In the genomic region with DNA sequence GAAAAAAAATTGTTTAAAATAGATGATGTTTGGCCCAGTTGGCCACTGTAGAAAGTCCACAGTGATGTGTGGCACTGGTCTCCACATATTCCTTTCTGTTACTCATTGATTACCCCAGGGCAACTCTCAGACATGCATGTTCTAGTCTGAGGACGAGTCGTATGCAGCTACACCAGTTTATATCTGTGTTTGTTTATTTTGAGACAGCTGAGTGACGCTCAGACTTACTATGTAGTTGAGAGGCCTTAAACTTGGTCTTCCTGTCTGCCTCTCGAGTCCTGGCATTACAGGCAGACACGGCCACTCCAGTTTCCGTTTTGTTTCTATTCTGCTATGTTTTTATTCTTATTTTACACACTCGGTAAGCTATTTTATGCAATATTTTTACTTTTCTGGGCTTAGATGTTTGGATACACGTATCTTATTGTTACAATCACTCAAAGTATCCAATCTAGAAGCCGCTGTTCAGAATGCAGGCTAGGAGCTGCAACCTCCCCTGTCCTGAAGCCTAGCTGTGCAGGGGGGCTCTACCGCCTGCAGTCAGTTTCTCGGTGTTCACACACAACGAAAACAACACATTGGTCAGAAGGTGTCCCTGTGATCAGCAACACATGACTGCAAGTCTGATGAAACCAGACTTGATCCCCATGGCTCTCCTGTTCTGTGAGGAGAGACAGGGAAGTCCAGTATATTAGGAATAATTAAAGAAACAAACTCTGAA, we compare ENCODE assay signal across 12 mouse cellular contexts. TPM values are rescaled to one million over a fixed set of nuclear protein-coding genes. Genes with fewer than 3 reads are reported as not detected.
DNase-seq lines count a peak whose midpoint lies in the region; ATAC-seq and TF ChIP-seq lines count a peak whose summit lies in the region.
"Had no signal": no experiment of that assay in that cellular context is flagged by ENCODE, and none has a peak within 500 bp of the region (broad histone marks: within the 10 kb centered on the region; RNA-seq: fewer than 3 reads in every experiment).

No protein-coding gene starts in this region.

- no peak overlapping the region for H3K4me3 ChIP-seq in heart, embryonic 14.5 days (ENCODE audit: control insufficient read depth in 1 of 2, insufficient read depth in 1 of 2, low read depth in 1 of 2, low read length in 2 of 2)
- H3K4me3 ChIP-seq in lung, postnatal 0 days (ENCODE audit: low read depth, low read length), result 0 out of 2 replicates have a peak overlapping the region, but pooled peaks have one; percentile 6
- peak overlapping the region; percentile 55 for H3K4me3 ChIP-seq in bone marrow, adult 2 months (replicated peaks; ENCODE audit: control insufficient read depth, low read depth, low read length)
- peak overlapping the region; percentile 18 for H3K4me3 ChIP-seq in macrophage (ENCODE audit: inconsistent target)
- H3K4me3 ChIP-seq: embryonic facial prominence, embryonic 12.5 days; hindbrain, embryonic 10.5 days had no signal

- peak overlapping the region; percentile 47 for H3K9ac ChIP-seq in heart, embryonic 14.5 days (ENCODE audit: low read length)
- H3K9ac ChIP-seq in lung, postnatal 0 days (replicated peaks; ENCODE audit: low read depth), result no peak overlapping the region
- H3K9ac ChIP-seq: embryonic facial prominence, embryonic 12.5 days had no signal

- no peak for TF ChIP-seq CTCF in lung, postnatal 0 days (IDR thresholded peaks at IDR 0.05)
- no peak for TF ChIP-seq CTCF in bone marrow, adult 2 months (IDR thresholded peaks at IDR 0.05; ENCODE audit: control insufficient read depth, insufficient read depth, low read length)

- H3K27ac ChIP-seq in heart, embryonic 14.5 days (replicated peaks in 1 of 2; ENCODE audit: control insufficient read depth in 1 of 2, insufficient read depth in 1 of 2, low read depth in 2 of 2, low read length in 2 of 2), result peak overlapping the region in 1 of 2 experiments; percentile 22; a peak in 2 of 4 replicates
- H3K27ac ChIP-seq in lung, postnatal 0 days (ENCODE audit: low read length), result peak overlapping the region; percentile 54
- no peak overlapping the region; the same call in 1 of the 2 replicates for H3K27ac ChIP-seq in bone marrow, adult 2 months (ENCODE audit: control insufficient read depth, insufficient read depth, low read depth, low read length, poor library complexity)
- H3K27ac ChIP-seq in macrophage, result peak overlapping the region; percentile 59
- H3K27ac ChIP-seq: embryonic facial prominence, embryonic 12.5 days; hindbrain, embryonic 10.5 days had no signal

- no peaks in the 10 kb centered on the region for H3K9me3 ChIP-seq in heart, embryonic 14.5 days (ENCODE audit: control insufficient read depth, low read length)
- H3K9me3 ChIP-seq in lung, postnatal 0 days (ENCODE audit: low read length), result no peaks in the 10 kb centered on the region
- H3K9me3 ChIP-seq: embryonic facial prominence, embryonic 12.5 days; G1E; hindbrain, embryonic 10.5 days had no signal

- TF ChIP-seq POLR2A in bone marrow, adult 2 months (IDR thresholded peaks at IDR 0.05; ENCODE audit: borderline replicate concordance, control insufficient read depth, low read depth, low read length), result no peak

- peak overlapping the region; percentile 47 for H3K4me2 ChIP-seq in heart, embryonic 14.5 days (ENCODE audit: low read length)
- peak overlapping the region; percentile 38; the same call in 1 of the 2 replicates for H3K4me2 ChIP-seq in lung, postnatal 0 days (replicated peaks; ENCODE audit: low read depth, low read length)
- H3K4me2 ChIP-seq: embryonic facial prominence, embryonic 12.5 days had no signal

- ATAC-seq in heart, embryonic 14.5 days (ENCODE audit: insufficient number of reproducible peaks, insufficient read depth, low FRiP score, low read depth), result no peak
- no peak for ATAC-seq in lung, postnatal 0 days

- WGBS in heart, embryonic 14.5 days, result 61% methylated on average over 12 of the region's 12 CpGs
- 38% methylated on average over 12 of the region's 12 CpGs for WGBS in lung, postnatal 0 days
- 7% methylated on average over 12 of the region's 12 CpGs for WGBS in bone marrow, adult 2 months
- WGBS in macrophage (ENCODE audit: missing documents), result 10% methylated on average over 12 of the region's 12 CpGs

- peaks cover 87% of the 10 kb centered on the region for H3K79me2 ChIP-seq in macrophage (ENCODE audit: inconsistent target)

- H3K27me3 ChIP-seq in heart, embryonic 14.5 days (ENCODE audit: control insufficient read depth, insufficient read depth, low read length), result no peaks in the 10 kb centered on the region
- no peaks in the 10 kb centered on the region for H3K27me3 ChIP-seq in lung, postnatal 0 days (replicated peaks; ENCODE audit: insufficient read depth, low read length)
- H3K27me3 ChIP-seq: embryonic facial prominence, embryonic 12.5 days had no signal

- DNase-seq in heart, adult 11 months, result no peak
- DNase-seq in lung, postnatal 0 days (ENCODE audit: low spot score), result peak; percentile 59
- no peak for DNase-seq in lung, postnatal 10 days
- DNase-seq in adrenal gland, postnatal 4 days (ENCODE audit: low spot score in 2 of 2), result no peak
- DNase-seq in right cerebral cortex, adult 2 months (ENCODE audit: low spot score in 2 of 2), result no peak
- DNase-seq: spleen, adult 18-20 months had no signal

- TF ChIP-seq EP300 in lung, postnatal 0 days (IDR thresholded peaks at IDR 0.05), result no peak

- H3K4me1 ChIP-seq in heart, embryonic 14.5 days (ENCODE audit: control insufficient read depth in 2 of 2, insufficient read depth in 2 of 2, low read length in 2 of 2), result peaks cover 6 to 25% of the 10 kb centered on the region in 2 experiments
- no peaks in the 10 kb centered on the region for H3K4me1 ChIP-seq in lung, postnatal 0 days (ENCODE audit: insufficient read depth, low read depth, low read length)
- peaks cover 3% of the 10 kb centered on the region for H3K4me1 ChIP-seq in bone marrow, adult 2 months (ENCODE audit: control insufficient read depth, insufficient read depth, low read length)

- 0 out of 2 replicates have a peak, but pooled peaks cover 13% of the 10 kb centered on the region for H3K36me3 ChIP-seq in heart, embryonic 14.5 days (ENCODE audit: control insufficient read depth, insufficient read depth, low read length)
- no peaks in the 10 kb centered on the region for H3K36me3 ChIP-seq in lung, postnatal 0 days (ENCODE audit: insufficient read depth, low read length)
- H3K36me3 ChIP-seq in macrophage (ENCODE audit: inconsistent target), result no peaks in the 10 kb centered on the region
- H3K36me3 ChIP-seq: embryonic facial prominence, embryonic 12.5 days had no signal

RNA-seq across cellular contexts. Expression of gene Cdkn1b, which starts 12.4 kb away (rescaled TPM):
- polyA plus RNA-seq in heart, embryonic 14.5 days (2014; fragmentation: Nextera tagmentation; extraction: Ambion mirVana), result 16.3 and 21.0 TPM in 2 replicates
- polyA plus RNA-seq in lung, postnatal 0 days (2015; fragmentation: Nextera tagmentation; extraction: Ambion mirVana), result 43.4 and 46.2 TPM in 2 replicates
- polyA plus RNA-seq in bone marrow, adult 2 months (2011; ENCODE audit: insufficient read depth, insufficient read length, low replicate concordance, missing spikeins), result 40.0 and 47.4 TPM in 2 replicates
- total RNA-seq in macrophage (2018; cell fraction: chromatin; rRNA removed), result 10 to 100 TPM; 14.1 to 72.0 (median 31.5) TPM
- total RNA-seq in macrophage (2018; cell fraction: cytosol; rRNA removed), result 10 to 100 TPM; 12.9 to 44.8 (median 20.9) TPM
- total RNA-seq in macrophage (2018; cell fraction: nucleus; rRNA removed), result 10 to 100 TPM; 18.9 to 91.9 (median 37.5) TPM
- polyA plus RNA-seq in macrophage (2018), result 13.0 to 49.2 TPM (median 33.8 TPM) in 3 replicates
- total RNA-seq in adrenal gland, postnatal 4 days (2021), result 10 to 100 TPM; 53.4 to 53.8 TPM

RNA-seq across cellular contexts. Expression of gene Gpr19, which starts 34.3 kb away (rescaled TPM):
- polyA plus RNA-seq in heart, embryonic 14.5 days (2014; fragmentation: Nextera tagmentation; extraction: Ambion mirVana), result 9.1 TPM in 2 replicates
- polyA plus RNA-seq in lung, postnatal 0 days (2015; fragmentation: Nextera tagmentation; extraction: Ambion mirVana), result 9.3 and 9.8 TPM in 2 replicates
- 6.9 and 16.6 TPM in 2 replicates for polyA plus RNA-seq in bone marrow, adult 2 months (2011; ENCODE audit: insufficient read depth, insufficient read length, low replicate concordance, missing spikeins)
- 1 to 10 TPM; 1.7 to 9.3 (median 4.4) TPM for total RNA-seq in macrophage (2018; cell fraction: chromatin; rRNA removed)
- total RNA-seq in macrophage (2018; cell fraction: cytosol; rRNA removed), result 1 to 10 TPM; 1.1 to 3.4 (median 1.8) TPM
- 1 to 10 TPM; 1.2 to 8.8 (median 3.6) TPM for total RNA-seq in macrophage (2018; cell fraction: nucleus; rRNA removed)
- 2.1 to 4.4 TPM (median 2.6 TPM) in 3 replicates for polyA plus RNA-seq in macrophage (2018)
- total RNA-seq in adrenal gland, postnatal 4 days (2021), result 10 to 100 TPM; 13.6 to 16.4 TPM

RNA-seq across cellular contexts. Expression of gene Apold1, which starts 48.9 kb away (rescaled TPM):
- 8.6 and 9.1 TPM in 2 replicates for polyA plus RNA-seq in heart, embryonic 14.5 days (2014; fragmentation: Nextera tagmentation; extraction: Ambion mirVana)
- 3.5 and 4.2 TPM in 2 replicates for polyA plus RNA-seq in lung, postnatal 0 days (2015; fragmentation: Nextera tagmentation; extraction: Ambion mirVana)
- polyA plus RNA-seq in bone marrow, adult 2 months (2011; ENCODE audit: insufficient read depth, insufficient read length, low replicate concordance, missing spikeins), result 2.4 and 6.2 TPM in 2 replicates
- under 1 TPM in 9 of 26 experiments, not detected in 17; 0.19 to 0.86 (median 0.31) TPM for total RNA-seq in macrophage (2018; cell fraction: chromatin; rRNA removed)
- total RNA-seq in macrophage (2018; cell fraction: cytosol; rRNA removed), result under 1 TPM in 21 of 26 experiments, not detected in 5; 0.03 to 0.70 (median 0.10) TPM
- 1 to 10 TPM in 1 of 26 experiments, under 1 TPM in 11, not detected in 14; 0.11 to 2.1 (median 0.33) TPM for total RNA-seq in macrophage (2018; cell fraction: nucleus; rRNA removed)
- polyA plus RNA-seq in macrophage (2018), result 0.06 TPM in 1 of 3 replicates, not detected in the others
- 1 to 10 TPM; 6.5 to 8.2 TPM for total RNA-seq in adrenal gland, postnatal 4 days (2021)

Comparison
In these comparisons a context has a peak if more than half of its experiments do, and no peak if none do; other contexts are left out.
1. H3K4me3 ChIP-seq: peak in lung, postnatal 0 days (single experiment), bone marrow, adult 2 months (single experiment) and macrophage (single experiment); none in heart, embryonic 14.5 days (0 of 2).